Mouse (Mus musculus) midbrain, embryonic 14.5 days (tissue): ENCODE results near the gene Zfp831. TPM values are rescaled to one million over a fixed set of nuclear protein-coding genes. Genes with fewer than 3 reads are reported as not detected.
A peak's percentile ranks its signal among the peaks of the same experiment; 100 is the strongest.

Experiments used
- ATAC-seq: fragments of 200-750 bp; cut with Nextera tagmentation; 2 replicates; pipeline ENCODE4 v1.8.0; 2017; ENCODE audit warnings: moderate number of reproducible peaks, moderate library complexity; ENCODE audit not compliant: low FRiP score, low TSS enrichment
- DNase-seq: peaks from one replicate; pipeline ENCODE4 v3.0.0-alpha.2; 2015
- H3K27ac ChIP-seq: fragments of 300-500 bp; sonication (generic); replicated peaks from 2 replicates; pipeline ENCODE4 v1.5.1; 2014; ENCODE audit warnings: mild to moderate bottlenecking, low read depth, low read length, moderate library complexity
- H3K27me3 ChIP-seq: fragments of 300-500 bp; sonication (generic); 2 replicates; pipeline ENCODE4 v1.6.1; 2014; ENCODE audit warnings: low read length, control low read depth, mixed read lengths; ENCODE audit not compliant: control insufficient read depth, insufficient read depth
- H3K36me3 ChIP-seq: fragments of 300-500 bp; sonication (generic); 2 replicates; pipeline ENCODE4 v1.6.1; 2014; ENCODE audit warnings: low read length, control low read depth; ENCODE audit not compliant: control insufficient read depth, insufficient read depth
- H3K4me1 ChIP-seq: fragments of 300-500 bp; sonication (generic); 2 replicates; pipeline ENCODE4 v1.6.1; 2014; ENCODE audit warnings: mild to moderate bottlenecking, antibody characterized with exemption, low read length, control low read depth; ENCODE audit not compliant: control insufficient read depth, insufficient read depth
- H3K4me2 ChIP-seq: fragments of 300-500 bp; sonication (generic); 2 replicates; pipeline ENCODE4 v1.6.1; 2014; ENCODE audit warnings: mild to moderate bottlenecking, low read length, moderate library complexity
- H3K4me3 ChIP-seq: fragments of 300-500 bp; sonication (generic); replicated peaks from 2 replicates; pipeline ENCODE4 v1.5.1; 2014; ENCODE audit warnings: low read depth, low read length
- H3K9ac ChIP-seq: fragments of 300-500 bp; sonication (generic); replicated peaks from 2 replicates; pipeline ENCODE4 v1.6.1; 2014; ENCODE audit warnings: mild to moderate bottlenecking, low read length, moderate library complexity
- H3K9me3 ChIP-seq: fragments of 300-500 bp; sonication (generic); 2 replicates; pipeline ENCODE4 v1.6.1; 2016; ENCODE audit warnings: low read length, control low read depth, mixed read lengths; ENCODE audit not compliant: control insufficient read depth
- WGBS: fragments of 180-500 bp; shearing (Covaris S2); extraction: QIAGEN DNeasy Blood & Tissue Kit; methylation state at CpG from one replicate; pipeline ENCODE4 v1.1.7; 2014; 5-methylcytosine and 5-hydroxymethylcytosine counted together
- polyA plus RNA-seq: library from polyadenylated mRNA; unstranded; fragments of >200 nt; fragmentation: Nextera tagmentation; extraction: Ambion mirVana; gene quantifications from 2 replicates; pipeline ENCODE4 v1.2.1, GENCODE M21; 2014

Gene Zfp831
- not detected in 2 replicates for polyA plus RNA-seq

- Histone ChIP-seq H3K4me1 (no peaks in the 10 kb centered on the region), H3K36me3 (no peaks in the 10 kb centered on the region), H3K27me3 (no peaks in the 10 kb centered on the region), H3K27ac (no peak within 1 kb of the TSS), H3K4me2 (no peak within 1 kb of the TSS), H3K9me3 (no peaks in the 10 kb centered on the region; the same call in 1 of the 2 replicates), H3K9ac (no peak within 1 kb of the TSS), H3K4me3 (no peak within 1 kb of the TSS)
- 84% methylated on average over 18 of the region's 18 CpGs for WGBS
- DNase-seq = no peak
- 0 out of 2 replicates have a peak, but pooled peaks have one; percentile 31 for ATAC-seq
These were observed at the start of gene Zfp831 for GRCm38 (mm10) chr2:174643448-174644144. Zfp831 (plus strand) TSS chr2:174643534.

DNA sequence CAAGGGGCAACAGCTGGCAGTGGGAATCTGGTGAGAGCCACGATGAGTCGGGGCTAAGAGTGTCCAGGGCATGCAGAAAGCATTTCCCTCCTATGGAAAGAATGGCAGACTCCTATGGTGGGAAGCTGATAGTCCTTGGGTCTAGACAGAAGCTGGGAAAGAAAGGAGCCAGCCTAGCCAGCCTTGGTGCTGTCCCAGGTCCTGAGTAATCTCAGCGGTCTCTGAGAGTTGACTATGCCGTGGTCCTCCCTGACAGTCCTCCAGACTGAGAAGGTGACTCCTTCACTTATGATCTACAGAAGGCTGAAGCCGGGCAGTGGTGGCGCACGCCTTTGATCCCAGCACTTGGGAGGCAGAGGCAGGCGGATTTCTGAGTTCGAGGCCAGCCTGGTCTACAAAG lies 48.4 kb upstream of the Zfp831 start:
- WGBS = 81% methylated on average over 9 of the region's 9 CpGs
- no peaks in the 10 kb centered on the region for H3K9me3 ChIP-seq
- no peak overlapping the region for H3K9ac ChIP-seq
- H3K36me3 ChIP-seq = no peaks in the 10 kb centered on the region
- no peak overlapping the region for H3K27ac ChIP-seq
- DNase-seq (no peak), ATAC-seq (no peak)
- H3K27me3 ChIP-seq = no peaks in the 10 kb centered on the region
- no peak overlapping the region for H3K4me2 ChIP-seq
- H3K4me3 ChIP-seq = no peak overlapping the region
- H3K4me1 ChIP-seq = no peaks in the 10 kb centered on the region

DNA sequence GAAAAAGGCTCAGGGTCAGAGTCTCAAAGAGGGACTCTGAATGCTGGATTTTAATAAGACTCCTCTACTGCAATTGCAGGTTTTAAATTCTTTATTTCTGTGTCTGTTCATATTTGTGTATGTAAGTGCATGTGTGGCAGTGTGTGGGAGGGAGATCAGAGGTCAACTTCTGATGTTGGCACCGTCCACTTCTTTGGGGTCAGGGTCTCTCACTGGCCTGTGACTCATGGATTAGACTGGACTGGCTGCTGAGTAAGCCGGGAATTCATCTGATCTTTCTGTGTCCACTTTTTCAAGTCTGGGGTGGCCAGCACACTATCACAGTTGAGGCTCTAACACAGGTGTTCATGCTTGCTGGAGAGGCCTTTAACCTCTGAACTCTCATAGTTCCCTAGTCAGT lies 47.7 kb upstream of the Zfp831 start:
- H3K9me3 ChIP-seq = no peaks in the 10 kb centered on the region
- WGBS = 88% methylated on average over 2 of the region's 2 CpGs
- no peaks in the 10 kb centered on the region for H3K4me1 ChIP-seq
- H3K36me3 ChIP-seq = no peaks in the 10 kb centered on the region
- H3K27ac ChIP-seq = no peak overlapping the region
- ATAC-seq = no peak
- H3K27me3 ChIP-seq = no peaks in the 10 kb centered on the region
- no peak overlapping the region for H3K4me3 ChIP-seq
- no peak for DNase-seq
- no peak overlapping the region for H3K4me2 ChIP-seq
- H3K9ac ChIP-seq = no peak overlapping the region

DNA sequence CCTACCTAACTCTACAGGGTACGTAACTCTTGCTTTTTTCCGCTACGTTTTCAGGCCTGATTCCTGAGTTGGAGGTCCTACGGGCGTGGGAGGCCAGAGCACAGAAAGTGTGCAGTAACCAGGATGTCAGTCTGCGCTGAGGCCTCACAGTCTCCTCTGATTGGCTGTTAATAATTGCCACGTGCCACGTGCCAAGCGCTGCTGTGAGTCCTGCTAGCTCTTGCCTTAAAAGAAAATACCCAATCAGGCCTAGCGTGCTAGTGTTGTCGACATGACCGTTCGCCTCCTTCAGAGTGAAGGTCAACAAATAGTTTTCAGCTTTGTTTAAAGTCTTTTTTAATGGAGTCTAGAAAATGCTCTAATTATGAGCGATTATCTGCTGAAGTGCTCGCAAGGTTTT lies 46.9 kb upstream of the Zfp831 start:
- no peaks in the 10 kb centered on the region for H3K9me3 ChIP-seq
- no peak overlapping the region for H3K4me2 ChIP-seq
- H3K4me3 ChIP-seq = no peak overlapping the region
- no peak overlapping the region for H3K9ac ChIP-seq
- H3K27ac ChIP-seq = no peak overlapping the region
- no peaks in the 10 kb centered on the region for H3K4me1 ChIP-seq
- ATAC-seq (no peak), DNase-seq (no peak)
- no peaks in the 10 kb centered on the region for H3K36me3 ChIP-seq
- no peaks in the 10 kb centered on the region for H3K27me3 ChIP-seq
- 91% methylated on average over 15 of the region's 15 CpGs for WGBS

DNA sequence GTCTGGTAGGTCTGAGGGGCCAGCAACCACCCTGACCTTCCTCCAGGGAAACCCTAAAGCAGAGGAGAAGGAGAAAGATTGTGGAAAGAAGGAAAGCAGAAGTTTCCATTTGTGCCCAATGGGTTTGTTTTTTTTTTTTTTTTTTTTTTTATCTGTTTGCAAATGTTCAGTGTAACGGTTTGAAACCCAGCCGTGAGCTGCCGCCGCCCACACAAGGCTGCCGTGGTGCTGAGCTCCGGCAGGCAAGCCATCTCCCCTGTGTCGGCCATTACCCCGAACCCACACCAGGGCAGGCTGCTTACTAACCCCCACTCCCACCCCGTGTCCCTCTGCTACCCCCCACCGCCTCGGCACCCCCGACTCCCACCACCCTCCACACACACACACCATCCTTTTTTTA lies 44.9 kb upstream of the Zfp831 start:
- Histone ChIP-seq H3K36me3 (no peaks in the 10 kb centered on the region), H3K27me3 (no peaks in the 10 kb centered on the region), H3K27ac (no peak overlapping the region), H3K4me1 (no peaks in the 10 kb centered on the region), H3K4me3 (no peak overlapping the region), H3K9me3 (no peaks in the 10 kb centered on the region), H3K9ac (no peak overlapping the region), H3K4me2 (no peak overlapping the region)
- ATAC-seq (no peak), DNase-seq (no peak)
- WGBS = 80% methylated on average over 12 of the region's 12 CpGs

DNA sequence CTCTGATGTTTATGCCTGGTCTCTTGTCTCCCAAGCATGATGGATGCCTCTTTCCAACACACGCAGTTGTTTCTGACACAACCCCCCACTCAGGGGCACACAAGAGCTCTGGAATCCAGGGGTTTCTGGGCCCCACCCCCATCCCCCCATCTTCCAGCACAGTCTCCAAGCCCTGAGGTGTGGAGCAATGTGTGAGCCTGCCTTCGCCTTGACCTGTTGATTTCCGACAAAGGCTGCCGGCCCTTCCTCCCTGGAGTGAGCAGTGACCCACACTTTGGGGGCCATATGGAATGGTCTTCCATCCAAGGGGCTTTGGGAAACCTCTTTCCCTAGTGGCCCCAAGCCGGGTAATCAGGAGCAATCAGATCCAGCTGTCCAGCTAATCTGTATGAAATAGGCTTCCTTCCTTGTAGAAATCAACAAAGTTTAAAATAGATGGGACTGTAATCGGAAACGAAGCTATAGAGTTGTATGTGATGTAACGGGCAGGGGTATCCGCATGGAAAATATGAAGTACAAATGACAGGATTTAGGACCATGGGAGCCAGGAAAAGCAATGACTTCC lies 44.2 kb upstream of the Zfp831 start:
- Histone ChIP-seq H3K27ac (no peak overlapping the region), H3K9me3 (no peaks in the 10 kb centered on the region), H3K4me2 (no peak overlapping the region), H3K36me3 (no peaks in the 10 kb centered on the region), H3K9ac (no peak overlapping the region), H3K4me1 (no peaks in the 10 kb centered on the region), H3K4me3 (no peak overlapping the region), H3K27me3 (no peaks in the 10 kb centered on the region)
- DNase-seq (no peak), ATAC-seq (no peak)
- 87% methylated on average over 9 of the region's 9 CpGs for WGBS

DNA sequence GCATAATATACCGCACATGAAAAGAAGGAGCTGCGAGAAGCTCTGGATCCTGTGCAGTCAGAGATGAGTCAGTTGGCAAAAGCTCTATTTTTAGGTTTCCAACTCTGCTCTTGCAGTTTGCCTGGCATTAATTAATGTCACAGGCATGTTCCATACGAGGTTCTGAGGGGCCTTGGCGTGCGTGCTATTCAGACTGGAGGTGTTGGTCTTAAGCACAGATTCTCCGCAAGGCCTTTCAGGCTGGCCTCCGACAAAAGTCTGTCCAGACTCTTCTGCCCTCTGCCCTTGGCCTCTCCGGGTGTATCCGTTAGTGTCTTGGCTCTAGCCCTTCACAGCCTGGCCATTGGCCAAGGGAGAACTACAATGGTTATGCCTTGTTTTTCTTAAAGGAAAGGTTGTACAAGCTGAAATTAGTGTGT lies 43.5 kb upstream of the Zfp831 start:
- WGBS = 90% methylated on average over 9 of the region's 9 CpGs
- Histone ChIP-seq H3K4me3 (no peak overlapping the region), H3K4me2 (no peak overlapping the region), H3K27me3 (no peaks in the 10 kb centered on the region), H3K4me1 (no peaks in the 10 kb centered on the region), H3K9me3 (no peaks in the 10 kb centered on the region), H3K36me3 (no peaks in the 10 kb centered on the region), H3K27ac (no peak overlapping the region), H3K9ac (no peak overlapping the region)
- DNase-seq (no peak), ATAC-seq (no peak)

- Histone ChIP-seq H3K36me3 (no peaks in the 10 kb centered on the region), H3K4me3 (no peak overlapping the region), H3K27me3 (no peaks in the 10 kb centered on the region), H3K27ac (no peak overlapping the region), H3K4me2 (no peak overlapping the region), H3K9ac (no peak overlapping the region), H3K9me3 (no peaks in the 10 kb centered on the region), H3K4me1 (no peaks in the 10 kb centered on the region)
- DNase-seq = peak; percentile 6
- no peak for ATAC-seq
- 70% methylated on average over 9 of the region's 9 CpGs for WGBS
These were observed 41.2 kb upstream of the Zfp831 start for GRCm38 (mm10) chr2:174601938-174602685.
